Mouse (Mus musculus) CH12.LX (cell line): ENCODE measurements around the gene Pdzrn4. TPM values are rescaled to one million over a fixed set of nuclear protein-coding genes. Genes with fewer than 3 reads are reported as not detected.

Experiments used
- DNase-seq: peaks from one replicate; pipeline ENCODE4 v3.0.0-alpha.2; 2013; ENCODE audit errors: extremely low read depth
- H3K27ac ChIP-seq: 2 replicates; pipeline ENCODE4 v1.5.1; 2012; ENCODE audit warnings: low read depth, mild to moderate bottlenecking, control low read depth, moderate library complexity; ENCODE audit not compliant: insufficient read depth
- H3K27me3 ChIP-seq: replicated peaks from 2 replicates; pipeline ENCODE3; 2012; ENCODE audit warnings: inconsistent platforms
- H3K36me3 ChIP-seq, 2 experiments: replicated peaks in 1 of 2; 2 replicates each; pipeline versions ENCODE3 to v1.6.1; 2012; ENCODE audit warnings: inconsistent platforms in 1 of 2, low read length in 1 of 2, mild to moderate bottlenecking in 1 of 2, mixed read lengths in 1 of 2, moderate library complexity in 1 of 2; ENCODE audit not compliant: control insufficient read depth in 1 of 2, insufficient read depth in 1 of 2
- H3K4me1 ChIP-seq, 2 experiments: 2 replicates each; pipeline ENCODE4 v1.6.1; 2012; ENCODE audit warnings: inconsistent platforms in 1 of 2, moderate library complexity in 1 of 2; ENCODE audit not compliant: insufficient read depth in 2 of 2, control insufficient read depth in 1 of 2
- H3K4me2 ChIP-seq: 2 replicates; pipeline ENCODE4 v1.6.1; 2012; ENCODE audit warnings: low read depth, mild to moderate bottlenecking, control low read depth; ENCODE audit not compliant: poor library complexity, insufficient read depth, severe bottlenecking
- H3K4me3 ChIP-seq, 3 experiments: fragments of 150-350 bp in 1 of 3; sonication (generic) in 1 of 3; replicated peaks in 1 of 3; 2 replicates each; pipeline versions ENCODE3 to v1.5.1; 2011 to 2012; ENCODE audit warnings: low read depth in 2 of 3, low read length in 2 of 3, mild to moderate bottlenecking in 2 of 3, moderate library complexity in 2 of 3, control low read depth in 1 of 3, improper control_type of control experiment in 1 of 3, inconsistent platforms in 1 of 3, mixed read lengths in 1 of 3; ENCODE audit not compliant: poor library complexity in 1 of 3
- H3K79me2 ChIP-seq: replicated peaks from 2 replicates; pipeline ENCODE4 v1.6.1; 2012; ENCODE audit warnings: mild to moderate bottlenecking, moderate library complexity; ENCODE audit not compliant: control insufficient read depth, poor library complexity, insufficient read depth, severe bottlenecking; ENCODE audit errors: extremely low read depth
- H3K9ac ChIP-seq: 2 replicates; pipeline ENCODE4 v1.6.1; 2012; ENCODE audit warnings: low read depth, mild to moderate bottlenecking, control low read depth, moderate library complexity; ENCODE audit not compliant: insufficient read depth
- H3K9me3 ChIP-seq: replicated peaks from 2 replicates; pipeline ENCODE3; 2012; ENCODE audit warnings: low read length, inconsistent platforms, mixed read lengths
- CHD1 ChIP-seq: IDR thresholded peaks from 2 replicates; pipeline ENCODE4 v1.6.1; 2012; ENCODE audit warnings: low read depth, low read length, improper control_type of control experiment, inconsistent platforms
- CHD2 ChIP-seq: IDR thresholded peaks from 2 replicates; pipeline ENCODE4 v1.6.1; 2011; ENCODE audit warnings: low read length, improper control_type of control experiment
- CTCF ChIP-seq, 2 experiments: IDR thresholded peaks in 1 of 2; conservative IDR thresholded peaks in 1 of 2; 2 replicates each; pipeline ENCODE4 v1.5.1; 2011 to 2012; ENCODE audit warnings: low read depth in 2 of 2, low read length in 2 of 2, improper control_type of control experiment in 1 of 2, inconsistent platforms in 1 of 2, mild to moderate bottlenecking in 1 of 2, moderate library complexity in 1 of 2
- E2F4 ChIP-seq: IDR thresholded peaks from 2 replicates; pipeline ENCODE4 v1.6.1; 2011; ENCODE audit warnings: low read depth, low read length, improper control_type of control experiment; ENCODE audit not compliant: insufficient replicate concordance
- ELF1 ChIP-seq: IDR thresholded peaks from 2 replicates; pipeline ENCODE4 v1.6.1; 2014; ENCODE audit warnings: low read depth, mild to moderate bottlenecking, inconsistent platforms, low read length, improper control_type of control experiment
- EP300 ChIP-seq: IDR thresholded peaks from 2 replicates; pipeline ENCODE4 v1.6.1; 2011; ENCODE audit warnings: low read length, improper control_type of control experiment
- ETS1 ChIP-seq: conservative IDR thresholded peaks from 2 replicates; pipeline ENCODE4 v1.6.1; 2012; ENCODE audit warnings: low read depth, mild to moderate bottlenecking, inconsistent platforms, low read length, improper control_type of control experiment, moderate library complexity
- IRF4 ChIP-seq: IDR thresholded peaks from 2 replicates; pipeline ENCODE4 v1.6.1; 2014; ENCODE audit warnings: low read depth, mild to moderate bottlenecking, inconsistent platforms, low read length, improper control_type of control experiment
- JUN ChIP-seq: IDR thresholded peaks from 2 replicates; pipeline ENCODE4 v1.6.1; 2011; ENCODE audit warnings: low read depth, mild to moderate bottlenecking, low read length, improper control_type of control experiment, moderate library complexity; ENCODE audit not compliant: insufficient read depth
- MAX ChIP-seq: IDR thresholded peaks from 2 replicates; pipeline ENCODE4 v1.6.1; 2011; ENCODE audit warnings: low read length, improper control_type of control experiment
- MAZ ChIP-seq: IDR thresholded peaks from 2 replicates; pipeline ENCODE4 v1.6.1; 2012; ENCODE audit warnings: low read depth, mild to moderate bottlenecking, inconsistent platforms, low read length, improper control_type of control experiment, moderate library complexity
- MEF2A ChIP-seq: IDR thresholded peaks from 2 replicates; pipeline ENCODE4 v1.6.1; 2014; ENCODE audit warnings: low read depth, mild to moderate bottlenecking, inconsistent platforms, low read length, improper control_type of control experiment, borderline replicate concordance
- MXI1 ChIP-seq: IDR thresholded peaks from 2 replicates; pipeline ENCODE4 v1.6.1; 2011; ENCODE audit warnings: mild to moderate bottlenecking, low read depth, low read length, improper control_type of control experiment
- MYC ChIP-seq: IDR thresholded peaks from 2 replicates; pipeline ENCODE4 v1.6.1; 2011; ENCODE audit warnings: low read depth, mild to moderate bottlenecking, improper control_type of control experiment, low read length
- NELFE ChIP-seq: IDR thresholded peaks from 2 replicates; pipeline ENCODE4 v1.6.1; 2011; ENCODE audit warnings: low read depth, low read length, improper control_type of control experiment
- NRF1 ChIP-seq: IDR thresholded peaks from 2 replicates; pipeline ENCODE4 v1.6.1; 2014; ENCODE audit warnings: low read depth, mild to moderate bottlenecking, inconsistent platforms, low read length, improper control_type of control experiment, moderate library complexity
- PAX5 ChIP-seq: IDR thresholded peaks from 2 replicates; pipeline ENCODE4 v1.6.1; 2012; ENCODE audit warnings: low read length, inconsistent platforms, mixed read lengths
- POLR2A ChIP-seq: IDR thresholded peaks from 2 replicates; pipeline ENCODE4 v1.6.1; 2011; ENCODE audit warnings: low read depth, mild to moderate bottlenecking, improper control_type of control experiment, low read length
- POLR2AphosphoS2 ChIP-seq: IDR thresholded peaks from 2 replicates; pipeline ENCODE4 v1.6.1; 2011; ENCODE audit warnings: low read depth, low read length, improper control_type of control experiment
- RAD21 ChIP-seq: IDR thresholded peaks from 2 replicates; pipeline ENCODE4 v1.6.1; 2011; ENCODE audit warnings: low read depth, mild to moderate bottlenecking, low read length, improper control_type of control experiment, moderate library complexity
- SIN3A ChIP-seq: IDR thresholded peaks from 2 replicates; pipeline ENCODE4 v1.6.1; 2012; ENCODE audit warnings: low read length, improper control_type of control experiment, inconsistent platforms
- TCF12 ChIP-seq: IDR thresholded peaks from 2 replicates; pipeline ENCODE4 v1.6.1; 2014; ENCODE audit warnings: low read depth, mild to moderate bottlenecking, inconsistent platforms, low read length, improper control_type of control experiment
- USF1 ChIP-seq: IDR thresholded peaks from 2 replicates; pipeline ENCODE4 v1.6.1; 2014; ENCODE audit warnings: low read depth, mild to moderate bottlenecking, inconsistent platforms, low read length, improper control_type of control experiment
- USF2 ChIP-seq: conservative IDR thresholded peaks from 2 replicates; pipeline ENCODE4 v1.6.1; 2011; ENCODE audit warnings: low read depth, low read length, improper control_type of control experiment
- ZC3H11A ChIP-seq: IDR thresholded peaks from 2 replicates; pipeline ENCODE4 v1.6.1; 2012; ENCODE audit warnings: low read depth, mild to moderate bottlenecking, inconsistent platforms, low read length, improper control_type of control experiment
- ZMIZ1 ChIP-seq: IDR thresholded peaks from 2 replicates; pipeline ENCODE4 v1.6.1; 2012; ENCODE audit warnings: low read depth, mild to moderate bottlenecking, inconsistent platforms, low read length, improper control_type of control experiment
- ZNF384 ChIP-seq: IDR thresholded peaks from 2 replicates; pipeline ENCODE4 v1.6.1; 2012; ENCODE audit warnings: low read depth, low read length, improper control_type of control experiment, inconsistent platforms
- dilution Hi-C: fragments of 300-500 bp; cut with MboI; formaldehyde crosslinking; loops from 2 replicates; pipeline ENCODE4 v1.14.3; 2020; ENCODE audit warnings: low sequenced_read_pairs; ENCODE audit not compliant: extremely low pct_unique_long_range_greater_than_20kb, extremely low pct_ligation_motif_present
- in situ Hi-C: fragments of 300-500 bp; cut with MboI; formaldehyde crosslinking; loops from 3 replicates; pipeline ENCODE4 v1.14.3; 2019; ENCODE audit warnings: low sequenced_read_pairs, low pct_ligation_motif_present, low pct_unique_long_range_greater_than_20kb, mixed read lengths
- polyA plus RNA-seq: library from polyadenylated mRNA; unstranded; fragments of >175 nt; gene quantifications from 2 replicates; pipeline ENCODE4 v1.2.1, GENCODE M21; 2012; ENCODE audit warnings: low read depth; ENCODE audit not compliant: insufficient read length
- total RNA-seq, 2 experiments: library from RNA; depleted of rRNA; stranded (reverse); fragments of 300-350 nt in 1 of 2; fragments of >200 nt in 1 of 2; gene quantifications; 2 replicates each; pipeline ENCODE4 v1.2.3; 2012 to 2014

Pdzrn4 gene
- total and polyA plus RNA-seq, 3 experiments, result not detected

GRCm38 (mm10) chr15:92640212-92641082, 243.8 kb downstream of the Pdzrn4 start:
- Histone ChIP-seq H3K4me2 (no peak overlapping the region), H3K36me3 (no peaks in the 10 kb centered on the region), H3K9ac (no peak overlapping the region), H3K4me1 (no peaks in the 10 kb centered on the region), H3K27me3 (no peaks in the 10 kb centered on the region), H3K4me3 (no peak overlapping the region), H3K27ac (no peak overlapping the region), H3K9me3 (peaks cover 78% of the 10 kb centered on the region), H3K79me2 (no peaks in the 10 kb centered on the region)
- dilution Hi-C loops (no loop called here), in situ Hi-C loops (no loop called here)
- TF ChIP-seq CTCF (conservative IDR thresholded peaks at IDR 0.05 in 1 of 2, IDR thresholded peaks at IDR 0.05 in 1 of 2; ENCODE audit: low read depth in 2 of 2, low read length in 2 of 2) (no peak), ZC3H11A (no peak), PAX5 (no peak), NRF1 (no peak), NELFE (no peak), MAX (no peak), MYC (no peak), JUN (no peak), SIN3A (no peak), POLR2A (no peak), MXI1 (no peak), EP300 (no peak), ZNF384 (no peak), ETS1 (no peak), ELF1 (no peak), CHD2 (no peak), POLR2AphosphoS2 (no peak), MAZ (no peak), CHD1 (no peak)
- DNase-seq, result no peak

DNA sequence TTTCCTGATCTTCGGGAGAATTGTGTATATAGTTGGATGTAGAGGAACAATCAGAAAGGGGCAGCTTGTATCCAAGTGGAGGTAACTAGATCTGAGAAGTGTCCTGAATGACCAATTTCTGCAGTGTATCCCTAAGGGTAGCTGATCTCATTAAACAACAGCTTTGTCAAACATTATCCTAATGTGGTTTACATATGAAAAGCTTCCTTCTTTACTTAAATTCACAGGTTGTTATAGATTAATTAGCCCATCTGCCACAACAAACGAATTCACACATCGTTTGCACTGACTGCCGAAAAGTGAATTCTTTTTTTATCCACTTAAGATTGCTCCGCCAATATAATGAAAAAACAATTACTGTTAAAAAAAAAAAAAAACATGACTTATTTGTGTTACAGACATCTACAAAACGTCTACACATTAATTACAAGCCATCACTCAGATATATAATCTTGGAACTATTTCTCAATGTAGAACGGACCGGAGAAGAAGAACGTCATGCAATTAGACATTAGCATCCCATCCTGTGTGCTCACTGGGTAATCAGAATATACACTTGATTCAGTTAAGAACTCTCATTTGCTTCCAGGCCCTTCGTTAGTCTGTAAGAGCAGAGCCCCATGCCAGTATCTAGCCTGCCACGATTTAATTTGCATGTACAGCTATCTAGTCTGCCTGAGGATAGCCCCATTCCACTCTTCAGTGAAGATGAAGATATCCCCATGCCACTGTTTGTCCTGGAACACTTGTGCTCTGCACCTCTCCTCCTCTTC, 274.8 kb downstream of the Pdzrn4 start:
- dilution Hi-C loops, result no loop called here

More for the DNA sequence above, 274.8 kb downstream of the Pdzrn4 start:
- in situ Hi-C loops, result no loop called here
- H3K27ac ChIP-seq, result no peak overlapping the region
- no peak for DNase-seq
- H3K36me3 ChIP-seq, result no peaks in the 10 kb centered on the region
- H3K4me2 ChIP-seq, result no peak overlapping the region
- no peaks in the 10 kb centered on the region for H3K79me2 ChIP-seq
- TF ChIP-seq E2F4 (no peak), CHD1 (no peak), RAD21 (no peak), ZC3H11A (no peak), IRF4 (no peak), MEF2A (no peak), CTCF (conservative IDR thresholded peaks at IDR 0.05 in 1 of 2, IDR thresholded peaks at IDR 0.05 in 1 of 2; ENCODE audit: low read depth in 2 of 2, low read length in 2 of 2) (no peak), JUN (no peak), POLR2A (no peak), TCF12 (no peak), SIN3A (no peak), CHD2 (no peak), NELFE (no peak), NRF1 (no peak), USF2 (no peak), ZMIZ1 (no peak), ZNF384 (no peak), MYC (no peak), MAZ (no peak), USF1 (no peak)
- peaks cover 60% of the 10 kb centered on the region for H3K9me3 ChIP-seq
- no peak overlapping the region for H3K9ac ChIP-seq
- no peaks in the 10 kb centered on the region for H3K27me3 ChIP-seq
- no peak overlapping the region for H3K4me3 ChIP-seq
- H3K4me1 ChIP-seq, result no peaks in the 10 kb centered on the region
